Mouse (Mus musculus): ENCODE data around the gene Litaf. TPM values are rescaled to one million over a fixed set of nuclear protein-coding genes. Genes with fewer than 3 reads are reported as not detected.
A peak's percentile ranks its signal among the peaks of the same experiment; 100 is the strongest.
"Not testable (repeated sequence)": the region's sequence is repeated elsewhere in the genome, so short reads cannot be mapped to it uniquely, and the experiment has no call there.

Gene Litaf
- total and polyA plus RNA-seq, 2 experiments from 2014 or later = 28.2 to 31.6 TPM

- H3K36me3 ChIP-seq (ENCODE audit: insufficient read depth, low read length) = no peaks in the 10 kb centered on the region
- H3K27me3 ChIP-seq (ENCODE audit: insufficient read depth, low read length) = no peaks in the 10 kb centered on the region
- H3K9ac ChIP-seq (replicated peaks; ENCODE audit: low read length) = no peak overlapping the region
- 61% methylated on average over 11 of the region's 11 CpGs for WGBS
- H3K4me1 ChIP-seq (ENCODE audit: insufficient read depth, low read length) = peaks cover 9% of the 10 kb centered on the region
- DNase-seq (ENCODE audit: low spot score) (no peak), ATAC-seq (no peak)
- H3K27ac ChIP-seq = no peak overlapping the region
- H3K4me3 ChIP-seq (ENCODE audit: low read length) = no peak overlapping the region
- no peak for TF ChIP-seq CTCF (IDR thresholded peaks at IDR 0.05; ENCODE audit: low read depth)
- no peak overlapping the region for H3K4me2 ChIP-seq (ENCODE audit: low read depth, low read length)
- no peaks in the 10 kb centered on the region for H3K9me3 ChIP-seq (ENCODE audit: low read length)
These were observed 89.7 kb downstream of the Litaf start for GRCm38 (mm10) chr16:10976202-10976631.

GRCm38 (mm10) chr16:10974939-10975338 is 91.0 kb downstream of the Litaf start:
- Histone ChIP-seq H3K4me2 (ENCODE audit: low read depth, low read length) (no peak overlapping the region), H3K4me3 (ENCODE audit: low read length) (no peak overlapping the region), H3K27me3 (ENCODE audit: insufficient read depth, low read length) (no peaks in the 10 kb centered on the region), H3K4me1 (ENCODE audit: insufficient read depth, low read length) (peaks cover 9% of the 10 kb centered on the region), H3K36me3 (ENCODE audit: insufficient read depth, low read length) (no peaks in the 10 kb centered on the region), H3K9ac (replicated peaks; ENCODE audit: low read length) (no peak overlapping the region), H3K27ac (no peak overlapping the region), H3K9me3 (ENCODE audit: low read length) (no peaks in the 10 kb centered on the region)
- no peak for ATAC-seq
- no peak for DNase-seq (ENCODE audit: low spot score)
- TF ChIP-seq CTCF (IDR thresholded peaks at IDR 0.05; ENCODE audit: low read depth) = no peak
- 81% methylated on average over 5 of the region's 5 CpGs for WGBS

GRCm38 (mm10) chr16:10974037-10974446 is 91.9 kb downstream of the Litaf start:
- peak; percentile 82 for ATAC-seq
- no peaks in the 10 kb centered on the region for H3K9me3 ChIP-seq (ENCODE audit: low read length)
- no peaks in the 10 kb centered on the region for H3K36me3 ChIP-seq (ENCODE audit: insufficient read depth, low read length)
- no peak overlapping the region for H3K27ac ChIP-seq
- no peak for TF ChIP-seq CTCF (IDR thresholded peaks at IDR 0.05; ENCODE audit: low read depth)
- H3K27me3 ChIP-seq (ENCODE audit: insufficient read depth, low read length) = no peaks in the 10 kb centered on the region
- H3K9ac ChIP-seq (replicated peaks; ENCODE audit: low read length) = no peak overlapping the region
- H3K4me2 ChIP-seq (ENCODE audit: low read depth, low read length) = no peak overlapping the region
- WGBS = 22% methylated on average over 3 of the region's 3 CpGs
- no peak overlapping the region for H3K4me3 ChIP-seq (ENCODE audit: low read length)
- DNase-seq (ENCODE audit: low spot score) = peak; percentile 50
- H3K4me1 ChIP-seq (ENCODE audit: insufficient read depth, low read length) = peaks cover 4% of the 10 kb centered on the region; the same call in 1 of the 2 replicates

GRCm38 (mm10) chr16:10972259-10972658 is 93.7 kb downstream of the Litaf start:
- DNase-seq (ENCODE audit: low spot score) (no peak), ATAC-seq (no peak)
- Histone ChIP-seq H3K36me3 (ENCODE audit: insufficient read depth, low read length) (no peaks in the 10 kb centered on the region), H3K27ac (no peak overlapping the region), H3K9me3 (ENCODE audit: low read length) (no peaks in the 10 kb centered on the region), H3K9ac (replicated peaks; ENCODE audit: low read length) (no peak overlapping the region), H3K27me3 (ENCODE audit: insufficient read depth, low read length) (no peaks in the 10 kb centered on the region), H3K4me1 (ENCODE audit: insufficient read depth, low read length) (peaks cover 4% of the 10 kb centered on the region; the same call in 1 of the 2 replicates), H3K4me2 (ENCODE audit: low read depth, low read length) (no peak overlapping the region), H3K4me3 (ENCODE audit: low read length) (no peak overlapping the region)
- no peak for TF ChIP-seq CTCF (IDR thresholded peaks at IDR 0.05; ENCODE audit: low read depth)
- WGBS = 79% methylated on average over 6 of the region's 6 CpGs

- H3K27me3 ChIP-seq (ENCODE audit: insufficient read depth, low read length); H3K4me1 ChIP-seq (ENCODE audit: insufficient read depth, low read length); DNase-seq (ENCODE audit: low spot score); H3K4me2 ChIP-seq (ENCODE audit: low read depth, low read length); ATAC-seq; H3K9me3 ChIP-seq (ENCODE audit: low read length); H3K27ac ChIP-seq; H3K4me3 ChIP-seq (ENCODE audit: low read length); H3K9ac ChIP-seq (replicated peaks; ENCODE audit: low read length); H3K36me3 ChIP-seq (ENCODE audit: insufficient read depth, low read length): not testable (repeated sequence)
- 100% methylated on average over 1 of the region's 1 CpGs for WGBS
- TF ChIP-seq CTCF (IDR thresholded peaks at IDR 0.05; ENCODE audit: low read depth) = peak; percentile 30; the same call in 1 of the 2 replicates
These were observed 96.0 kb downstream of the Litaf start for GRCm38 (mm10) chr16:10969944-10970343.

GRCm38 (mm10) chr16:10969342-10969741 is 96.6 kb downstream of the Litaf start:
- ATAC-seq (no peak), DNase-seq (ENCODE audit: low spot score) (no peak)
- H3K9ac ChIP-seq (replicated peaks; ENCODE audit: low read length) = no peak overlapping the region
- no peak overlapping the region for H3K27ac ChIP-seq
- H3K4me1 ChIP-seq (ENCODE audit: insufficient read depth, low read length) = no peaks in the 10 kb centered on the region
- H3K4me2 ChIP-seq (ENCODE audit: low read depth, low read length) = no peak overlapping the region
- WGBS = 71% methylated on average over 5 of the region's 5 CpGs
- TF ChIP-seq CTCF (IDR thresholded peaks at IDR 0.05; ENCODE audit: low read depth) = no peak
- no peaks in the 10 kb centered on the region for H3K36me3 ChIP-seq (ENCODE audit: insufficient read depth, low read length)
- H3K4me3 ChIP-seq (ENCODE audit: low read length) = no peak overlapping the region
- H3K27me3 ChIP-seq (ENCODE audit: insufficient read depth, low read length) = no peaks in the 10 kb centered on the region
- no peaks in the 10 kb centered on the region for H3K9me3 ChIP-seq (ENCODE audit: low read length)

GRCm38 (mm10) chr16:10968299-10968698 is 97.7 kb downstream of the Litaf start:
- H3K9ac ChIP-seq (replicated peaks; ENCODE audit: low read length) = no peak overlapping the region
- DNase-seq (ENCODE audit: low spot score) (no peak), ATAC-seq (peak; percentile 43; the same call in 1 of the 2 replicates)
- H3K9me3 ChIP-seq (ENCODE audit: low read length) = no peaks in the 10 kb centered on the region
- H3K27me3 ChIP-seq (ENCODE audit: insufficient read depth, low read length) = no peaks in the 10 kb centered on the region
- no peaks in the 10 kb centered on the region for H3K36me3 ChIP-seq (ENCODE audit: insufficient read depth, low read length)
- H3K4me2 ChIP-seq (ENCODE audit: low read depth, low read length) = no peak overlapping the region
- no peak overlapping the region for H3K4me3 ChIP-seq (ENCODE audit: low read length)
- H3K4me1 ChIP-seq (ENCODE audit: insufficient read depth, low read length) = no peaks in the 10 kb centered on the region
- WGBS = 67% methylated on average over 4 of the region's 4 CpGs
- no peak overlapping the region for H3K27ac ChIP-seq
- no peak for TF ChIP-seq CTCF (IDR thresholded peaks at IDR 0.05; ENCODE audit: low read depth)

Measured in hindbrain, postnatal 0 days (tissue).